Mouse (Mus musculus) embryo, embryonic 11.5 days (tissue): ENCODE results near the gene Lilra6.
"Not testable (repeated sequence)": the region's sequence is repeated elsewhere in the genome, so short reads cannot be mapped to it uniquely, and the experiment has no call there.

Experiments
- DNase-seq: peaks from one replicate; pipeline ENCODE4 v3.0.0-alpha.2; 2012; ENCODE audit warnings: low read depth, low spot score

The Lilra6 gene

GRCm38 (mm10) chr7:3915387-3915786, at the start of gene Lilra6:
Gene Lilra6, minus strand, starts transcription at chr7:3915503.
- DNase-seq = not testable (repeated sequence)

GRCm38 (mm10) chr7:3962017-3962416, 46.7 kb upstream of the Lilra6 start:
- DNase-seq = no peak

DNA sequence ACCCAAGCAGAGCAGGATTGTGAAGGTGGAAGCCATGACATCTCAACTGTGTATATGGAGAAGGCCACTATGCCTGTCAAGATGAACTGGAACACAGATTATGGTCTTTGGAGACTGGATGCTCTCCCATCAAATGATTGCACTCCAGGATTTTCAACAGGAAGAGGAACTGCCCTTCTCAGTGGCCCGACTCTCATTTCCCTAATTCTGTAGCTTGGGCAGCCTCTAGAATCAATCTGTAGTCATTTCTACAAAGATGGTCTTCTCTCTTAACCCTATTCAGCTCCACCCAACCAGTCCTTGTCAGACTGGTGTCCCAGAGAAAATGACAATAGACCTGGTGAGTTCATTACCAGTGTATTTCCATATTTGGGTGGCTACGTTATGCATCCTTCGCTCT, 42.1 kb upstream of the Lilra6 start:
- no peak for DNase-seq

GRCm38 (mm10) chr7:3949159-3949558, 33.9 kb upstream of the Lilra6 start:
- DNase-seq = no peak

- DNase-seq = no peak
Measured at GRCm38 (mm10) chr7:3948223-3948622, 32.9 kb upstream of the Lilra6 start.

DNA sequence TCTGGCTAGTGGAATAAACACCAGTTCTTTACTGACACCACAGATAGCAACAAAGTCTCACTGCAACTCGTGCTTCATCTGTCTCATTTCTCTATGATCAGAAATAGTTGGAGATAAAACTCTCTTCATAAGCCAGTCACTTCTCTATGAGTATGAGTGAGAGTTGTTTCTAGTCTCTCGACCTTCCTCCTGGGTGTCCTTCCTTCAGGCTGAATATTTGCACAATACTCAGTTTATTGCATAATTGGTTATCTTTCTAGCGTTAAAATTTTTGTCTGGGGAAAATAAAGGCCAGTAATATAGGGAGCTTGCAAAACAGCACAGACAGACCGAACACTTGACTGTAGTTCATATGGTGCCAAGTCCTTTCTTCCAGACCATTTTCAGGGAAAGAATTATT, 30.8 kb upstream of the Lilra6 start:
- DNase-seq = no peak

GRCm38 (mm10) chr7:3940915-3941314, 25.6 kb upstream of the Lilra6 start:
- DNase-seq = no peak

- DNase-seq = no peak
Measured at GRCm38 (mm10) chr7:3939866-3940525, 24.7 kb upstream of the Lilra6 start.

DNA sequence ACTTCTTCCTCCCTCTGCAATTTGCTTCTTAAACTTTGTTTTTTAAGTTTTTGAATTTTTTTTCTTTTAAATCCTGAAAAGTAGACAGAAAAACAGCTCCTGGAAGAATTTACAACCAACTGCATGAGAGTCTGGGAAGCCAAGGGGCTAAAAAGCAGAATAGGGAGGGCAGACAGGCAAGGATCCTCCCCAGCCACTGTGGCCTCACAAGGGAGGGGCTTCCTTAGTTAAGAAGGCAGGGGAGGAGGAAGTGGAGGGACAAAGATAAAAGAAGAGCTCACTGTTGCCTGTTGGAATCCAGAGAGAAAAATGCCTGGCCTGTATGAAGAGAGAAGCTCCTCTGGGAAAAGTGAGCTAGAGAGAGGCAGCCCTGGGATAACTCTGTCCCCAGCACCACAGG, 20.2 kb upstream of the Lilra6 start:
- DNase-seq = not testable (repeated sequence)

- DNase-seq = no peak
Measured at GRCm38 (mm10) chr7:3903704-3904103, 11.6 kb downstream of the Lilra6 start.

GRCm38 (mm10) chr7:3898036-3898590, 17.2 kb downstream of the Lilra6 start, which contains the start of gene Gm14548:
Gene Gm14548, minus strand, starts transcription at chr7:3898120.
- not testable (repeated sequence) for DNase-seq

- not testable (repeated sequence) for DNase-seq
Measured at GRCm38 (mm10) chr7:3875032-3875431, 40.3 kb downstream of the Lilra6 start.
